Mouse (Mus musculus): ENCODE data around the gene Aldh16a1. TPM values are rescaled to one million over a fixed set of nuclear protein-coding genes. Genes with fewer than 3 reads are reported as not detected.

Aldh16a1 gene
- total and polyA plus RNA-seq, 2 experiments from 2014 or later, result 19.0 to 30.9 TPM

GRCm38 (mm10) chr7:45180896-45181477 is 26.6 kb upstream of the Aldh16a1 start, which contains the start of gene Pth2:
Pth2 (plus strand) TSS chr7:45180995.
- Histone ChIP-seq H3K36me3 (ENCODE audit: insufficient read depth, low read length) (no peaks in the 10 kb centered on the region), H3K4me1 (ENCODE audit: insufficient read depth, low read length) (no peaks in the 10 kb centered on the region), H3K27me3 (ENCODE audit: insufficient read depth, low read length) (peaks cover 85% of the 10 kb centered on the region), H3K4me3 (ENCODE audit: low read length) (peak within 1 kb of the TSS; percentile 31), H3K27ac (no peak within 1 kb of the TSS), H3K9ac (replicated peaks; ENCODE audit: low read length) (no peak within 1 kb of the TSS), H3K4me2 (ENCODE audit: low read depth, low read length) (peak within 1 kb of the TSS; percentile 55), H3K9me3 (ENCODE audit: low read length) (no peaks in the 10 kb centered on the region)
- TF ChIP-seq CTCF (IDR thresholded peaks at IDR 0.05; ENCODE audit: low read depth), result no peak
- WGBS, result 24% methylated on average over 20 of the region's 20 CpGs
- ATAC-seq (no peak), DNase-seq (ENCODE audit: low spot score) (no peak)

DNA sequence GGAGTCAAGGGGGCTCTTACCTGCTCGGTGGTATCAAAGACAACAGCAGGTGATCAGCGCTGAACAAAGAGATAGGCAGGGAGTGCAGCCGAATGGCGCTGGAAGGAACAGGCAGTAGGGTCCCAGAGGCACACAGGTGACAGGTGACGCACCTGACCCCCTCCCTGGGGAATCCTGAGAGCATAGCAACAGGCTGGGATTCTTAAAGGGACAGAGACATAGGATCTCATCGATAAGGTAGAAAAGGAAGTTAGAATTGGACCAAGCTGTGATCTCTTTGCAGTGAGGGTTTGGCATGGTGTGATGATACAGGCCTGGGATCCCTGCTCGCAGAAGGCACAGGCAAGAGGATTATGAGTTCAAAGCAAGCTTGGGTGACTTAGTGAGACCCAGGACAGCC is 25.1 kb upstream of the Aldh16a1 start, which contains the start of gene Gfy:
Gfy (minus strand) TSS at position 101 of the 400 bp plus-strand sequence.
- DNase-seq (ENCODE audit: low spot score) (no peak), ATAC-seq (no peak)
- no peak for TF ChIP-seq CTCF (IDR thresholded peaks at IDR 0.05; ENCODE audit: low read depth)
- H3K9me3 ChIP-seq (ENCODE audit: low read length), result no peaks in the 10 kb centered on the region
- H3K4me2 ChIP-seq (ENCODE audit: low read depth, low read length), result no peak within 1 kb of the TSS
- no peak within 1 kb of the TSS for H3K9ac ChIP-seq (replicated peaks; ENCODE audit: low read length)
- H3K27me3 ChIP-seq (ENCODE audit: insufficient read depth, low read length), result peaks cover 95% of the 10 kb centered on the region
- WGBS, result 26% methylated on average over 7 of the region's 7 CpGs
- H3K27ac ChIP-seq, result no peak within 1 kb of the TSS
- H3K4me1 ChIP-seq (ENCODE audit: insufficient read depth, low read length), result no peaks in the 10 kb centered on the region
- H3K4me3 ChIP-seq (ENCODE audit: low read length), result no peak within 1 kb of the TSS
- no peaks in the 10 kb centered on the region for H3K36me3 ChIP-seq (ENCODE audit: insufficient read depth, low read length)

DNA sequence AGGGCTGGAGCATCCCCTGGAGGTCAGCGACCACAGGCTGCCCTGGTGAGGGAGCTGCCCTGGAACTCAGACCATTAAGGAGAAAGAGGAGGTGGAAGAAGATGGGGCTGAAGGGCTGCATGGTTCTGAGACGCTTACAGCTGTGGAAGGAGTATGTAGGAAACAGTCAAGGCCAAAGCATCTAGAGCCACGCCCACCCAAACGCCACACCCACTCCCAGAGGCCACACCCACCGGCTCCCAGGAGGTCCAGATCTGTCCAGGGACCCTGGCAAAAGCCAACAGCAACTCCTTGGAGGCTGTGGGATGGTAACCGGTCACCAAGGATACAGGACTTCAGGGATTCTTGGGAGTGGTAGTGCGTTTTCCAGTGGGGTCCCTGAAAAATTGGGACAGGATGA is 24.2 kb upstream of the Aldh16a1 start:
- H3K9me3 ChIP-seq (ENCODE audit: low read length), result no peaks in the 10 kb centered on the region
- no peak overlapping the region for H3K27ac ChIP-seq
- H3K4me2 ChIP-seq (ENCODE audit: low read depth, low read length), result no peak overlapping the region
- H3K27me3 ChIP-seq (ENCODE audit: insufficient read depth, low read length), result peaks cover 94% of the 10 kb centered on the region
- DNase-seq (ENCODE audit: low spot score) (no peak), ATAC-seq (no peak)
- no peak for TF ChIP-seq CTCF (IDR thresholded peaks at IDR 0.05; ENCODE audit: low read depth)
- no peak overlapping the region for H3K4me3 ChIP-seq (ENCODE audit: low read length)
- no peaks in the 10 kb centered on the region for H3K36me3 ChIP-seq (ENCODE audit: insufficient read depth, low read length)
- H3K4me1 ChIP-seq (ENCODE audit: insufficient read depth, low read length), result no peaks in the 10 kb centered on the region
- 20% methylated on average over 7 of the region's 7 CpGs for WGBS
- no peak overlapping the region for H3K9ac ChIP-seq (replicated peaks; ENCODE audit: low read length)

- 3% methylated on average over 30 of the region's 31 CpGs for WGBS
- ATAC-seq (no peak), DNase-seq (ENCODE audit: low spot score) (no peak)
- no peak overlapping the region for H3K27ac ChIP-seq
- H3K4me1 ChIP-seq (ENCODE audit: insufficient read depth, low read length), result no peaks in the 10 kb centered on the region
- no peaks in the 10 kb centered on the region for H3K9me3 ChIP-seq (ENCODE audit: low read length)
- H3K4me2 ChIP-seq (ENCODE audit: low read depth, low read length), result peak overlapping the region; percentile 45
- no peak for TF ChIP-seq CTCF (IDR thresholded peaks at IDR 0.05; ENCODE audit: low read depth)
- H3K27me3 ChIP-seq (ENCODE audit: insufficient read depth, low read length), result peaks cover 74% of the 10 kb centered on the region
- H3K36me3 ChIP-seq (ENCODE audit: insufficient read depth, low read length), result no peaks in the 10 kb centered on the region
- H3K9ac ChIP-seq (replicated peaks; ENCODE audit: low read length), result 0 out of 2 replicates have a peak overlapping the region, but pooled peaks have one; percentile 9
- peak overlapping the region; percentile 24 for H3K4me3 ChIP-seq (ENCODE audit: low read length)
Observed at GRCm38 (mm10) chr7:45176356-45176755, 22.0 kb upstream of the Aldh16a1 start.

DNA sequence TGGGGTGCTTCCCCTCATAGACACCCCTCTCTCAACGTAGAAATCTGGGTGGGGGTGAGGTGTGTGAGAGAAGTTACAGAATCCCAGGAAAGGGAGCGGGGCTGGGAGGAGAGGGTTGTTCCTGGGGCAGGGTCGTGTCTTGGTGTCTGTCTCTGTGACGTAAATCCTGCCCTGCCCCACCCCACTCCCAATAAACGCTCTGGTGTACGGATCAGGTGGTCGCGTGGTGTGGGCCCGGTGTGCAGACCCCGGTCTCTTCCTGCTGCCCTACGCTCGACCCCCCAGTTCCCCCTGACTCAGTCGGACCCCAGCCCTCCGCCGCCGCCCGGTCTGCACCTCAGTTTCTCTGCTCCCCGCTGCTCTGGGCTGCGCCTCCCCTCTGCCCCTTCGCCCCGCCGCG is 21.5 kb upstream of the Aldh16a1 start:
- Histone ChIP-seq H3K4me1 (ENCODE audit: insufficient read depth, low read length) (no peaks in the 10 kb centered on the region), H3K9me3 (ENCODE audit: low read length) (no peaks in the 10 kb centered on the region), H3K36me3 (ENCODE audit: insufficient read depth, low read length) (no peaks in the 10 kb centered on the region), H3K4me3 (ENCODE audit: low read length) (peak overlapping the region; percentile 24), H3K9ac (replicated peaks; ENCODE audit: low read length) (0 out of 2 replicates have a peak overlapping the region, but pooled peaks have one; percentile 9), H3K27ac (no peak overlapping the region), H3K4me2 (ENCODE audit: low read depth, low read length) (peak overlapping the region; percentile 45), H3K27me3 (ENCODE audit: insufficient read depth, low read length) (peaks cover 70% of the 10 kb centered on the region)
- no peak for ATAC-seq
- no peak for DNase-seq (ENCODE audit: low spot score)
- WGBS, result under 1% methylated on average over 23 of the region's 23 CpGs
- TF ChIP-seq CTCF (IDR thresholded peaks at IDR 0.05; ENCODE audit: low read depth), result no peak

GRCm38 (mm10) chr7:45175398-45175797 is 21.0 kb upstream of the Aldh16a1 start:
- no peak for DNase-seq (ENCODE audit: low spot score)
- Histone ChIP-seq H3K27me3 (ENCODE audit: insufficient read depth, low read length) (peaks cover 65% of the 10 kb centered on the region), H3K27ac (no peak overlapping the region), H3K4me3 (ENCODE audit: low read length) (no peak overlapping the region), H3K4me2 (ENCODE audit: low read depth, low read length) (no peak overlapping the region), H3K9ac (replicated peaks; ENCODE audit: low read length) (no peak overlapping the region), H3K4me1 (ENCODE audit: insufficient read depth, low read length) (no peaks in the 10 kb centered on the region), H3K9me3 (ENCODE audit: low read length) (no peaks in the 10 kb centered on the region), H3K36me3 (ENCODE audit: insufficient read depth, low read length) (no peaks in the 10 kb centered on the region)
- ATAC-seq, result no peak
- WGBS, result 4% methylated on average over 13 of the region's 13 CpGs
- no peak for TF ChIP-seq CTCF (IDR thresholded peaks at IDR 0.05; ENCODE audit: low read depth)

DNA sequence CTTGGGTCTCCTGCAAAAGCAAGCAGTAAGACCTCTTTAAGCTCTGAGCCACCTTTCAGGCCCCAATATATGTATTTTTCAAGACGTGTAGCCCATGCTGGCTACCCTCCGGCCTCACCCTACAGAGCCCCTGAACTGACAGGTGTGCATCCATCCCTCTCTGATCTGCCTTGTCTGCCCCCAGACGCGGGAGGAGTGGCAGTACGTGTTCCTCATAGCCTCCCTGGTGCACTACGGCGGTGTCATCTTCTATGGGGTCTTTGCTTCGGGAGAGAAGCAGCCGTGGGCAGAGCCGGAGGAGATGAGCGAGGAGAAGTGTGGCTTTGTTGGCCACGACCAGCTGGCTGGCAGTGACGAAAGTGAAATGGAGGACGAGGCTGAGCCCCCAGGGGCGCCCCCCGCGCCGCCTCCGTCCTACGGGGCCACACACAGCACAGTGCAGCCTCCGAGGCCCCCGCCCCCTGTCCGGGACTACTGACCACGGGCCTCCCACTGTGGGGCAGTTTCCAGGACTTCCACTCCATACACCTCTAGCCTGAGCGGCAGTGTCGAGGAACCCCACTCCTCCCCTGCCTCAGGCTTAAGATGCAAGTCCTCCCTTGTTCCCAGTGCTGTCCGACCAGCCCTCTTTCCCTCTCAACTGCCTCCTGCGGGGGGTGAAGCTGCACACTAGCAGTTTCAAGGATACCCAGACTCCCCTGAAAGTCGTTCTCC is 20.3 kb upstream of the Aldh16a1 start:
- H3K36me3 ChIP-seq (ENCODE audit: insufficient read depth, low read length), result no peaks in the 10 kb centered on the region
- H3K4me2 ChIP-seq (ENCODE audit: low read depth, low read length), result no peak overlapping the region
- H3K27ac ChIP-seq, result no peak overlapping the region
- no peaks in the 10 kb centered on the region for H3K4me1 ChIP-seq (ENCODE audit: insufficient read depth, low read length)
- no peak overlapping the region; the same call in 1 of the 2 replicates for H3K4me3 ChIP-seq (ENCODE audit: low read length)
- WGBS, result 5% methylated on average over 27 of the region's 29 CpGs
- no peak for DNase-seq (ENCODE audit: low spot score)
- no peak overlapping the region for H3K9ac ChIP-seq (replicated peaks; ENCODE audit: low read length)
- ATAC-seq, result no peak
- H3K9me3 ChIP-seq (ENCODE audit: low read length), result no peaks in the 10 kb centered on the region
- no peak for TF ChIP-seq CTCF (IDR thresholded peaks at IDR 0.05; ENCODE audit: low read depth)
- H3K27me3 ChIP-seq (ENCODE audit: insufficient read depth, low read length), result peaks cover 63% of the 10 kb centered on the region

Measured in hindbrain, postnatal 0 days (tissue).